Mouse (Mus musculus) C2C12 (cell line): ENCODE measurements at regions not wholly inside any gene's neighbourhood (a gene's known extent, or its start where the extent isn't known, plus 50 kb on each side); places are given as distances from the start of the nearest gene placed in this dataset.

ENCODE experiments used
- H3K27me3 ChIP-seq: one replicate; pipeline ENCODE4 v1.6.1; 2011; ENCODE audit not compliant: control insufficient read depth, insufficient read depth, insufficient read length
- H3K36me3 ChIP-seq: one replicate; pipeline ENCODE4 v1.6.1; 2011; ENCODE audit not compliant: control insufficient read depth, insufficient read depth
- H3K4me3 ChIP-seq: one replicate; pipeline ENCODE4 v1.5.1; 2011; ENCODE audit warnings: mild to moderate bottlenecking, control low read depth; ENCODE audit not compliant: poor library complexity, insufficient read depth, severe bottlenecking
- H3K79me2 ChIP-seq: one replicate; pipeline ENCODE4 v1.6.1; 2011; ENCODE audit not compliant: control insufficient read depth, insufficient read depth
- H3K79me3 ChIP-seq: one replicate; pipeline ENCODE4 v1.6.1; 2011; ENCODE audit warnings: low read depth, control low read depth
- H3ac ChIP-seq: one replicate; pipeline ENCODE3; 2011; ENCODE audit warnings: low read depth; ENCODE audit not compliant: control insufficient read depth, insufficient read length
- CEBPB ChIP-seq: IDR thresholded peaks from one replicate; pipeline ENCODE4 v1.6.1; 2011; ENCODE audit warnings: low read depth, mild to moderate bottlenecking, control low read depth, moderate library complexity
- CTCF ChIP-seq: IDR thresholded peaks from one replicate; pipeline ENCODE4 v1.5.1; 2011; ENCODE audit not compliant: control insufficient read depth, insufficient read depth, insufficient read length
- FOSL1 ChIP-seq: IDR thresholded peaks from one replicate; pipeline ENCODE4 v1.8.0; 2011; ENCODE audit warnings: mild to moderate bottlenecking, low read length; ENCODE audit not compliant: poor library complexity, insufficient read depth, severe bottlenecking
- MAX ChIP-seq: IDR thresholded peaks from one replicate; pipeline ENCODE4 v1.6.1; 2011; ENCODE audit warnings: mild to moderate bottlenecking, control low read depth
- MYOD1 ChIP-seq: IDR thresholded peaks from one replicate; pipeline ENCODE4 v1.6.1; 2011; ENCODE audit warnings: low read depth; ENCODE audit not compliant: control insufficient read depth, insufficient read length
- MYOG ChIP-seq: IDR thresholded peaks from one replicate; pipeline ENCODE4 v1.6.1; 2011; ENCODE audit not compliant: control insufficient read depth, insufficient read length; ENCODE audit errors: extremely low read depth
- USF1 ChIP-seq: IDR thresholded peaks from one replicate; pipeline ENCODE4 v1.6.1; 2011; ENCODE audit warnings: low read depth, mild to moderate bottlenecking, control low read depth, moderate library complexity

- Histone ChIP-seq H3K36me3 (no peaks in the 10 kb centered on the region), H3ac (no peak overlapping the region), H3K27me3 (no peaks in the 10 kb centered on the region)
These were observed 227.5 kb upstream of the Fn1 start for GRCm38 (mm10) chr1:71880480-71880879.

GRCm38 (mm10) chr1:71876712-71877401, 223.9 kb upstream of the Fn1 start:
- no peak for TF ChIP-seq USF1
- TF ChIP-seq FOSL1, result no peak
- no peak for TF ChIP-seq MAX
- TF ChIP-seq MYOG, result no peak
- TF ChIP-seq MYOD1, result no peak
- TF ChIP-seq CTCF, result no peak
- no peak for TF ChIP-seq CEBPB
- Histone ChIP-seq H3K27me3 (no peaks in the 10 kb centered on the region), H3K4me3 (no peak overlapping the region), H3K79me3 (no peaks in the 10 kb centered on the region), H3K36me3 (no peaks in the 10 kb centered on the region), H3K79me2 (no peaks in the 10 kb centered on the region), H3ac (no peak overlapping the region)

More at GRCm38 (mm10) chr1:71880480-71880879, 227.5 kb upstream of the Fn1 start:
- Histone ChIP-seq H3K4me3 (no peak overlapping the region), H3K79me3 (no peaks in the 10 kb centered on the region), H3K79me2 (no peaks in the 10 kb centered on the region)
- TF ChIP-seq MYOG (no peak), CTCF (no peak), USF1 (no peak), MYOD1 (no peak), CEBPB (no peak), FOSL1 (peak; percentile 57)

- TF ChIP-seq CTCF (no peak), MYOD1 (no peak), MYOG (no peak), FOSL1 (no peak), CEBPB (no peak), USF1 (no peak), MAX (no peak)
- no peaks in the 10 kb centered on the region for H3K79me2 ChIP-seq
- H3ac ChIP-seq, result no peak overlapping the region
- no peaks in the 10 kb centered on the region for H3K79me3 ChIP-seq
- H3K4me3 ChIP-seq, result no peak overlapping the region
- H3K36me3 ChIP-seq, result no peaks in the 10 kb centered on the region
- H3K27me3 ChIP-seq, result no peaks in the 10 kb centered on the region
These were observed 221.0 kb upstream of the Fn1 start for GRCm38 (mm10) chr1:71874037-71874436.

GRCm38 (mm10) chr1:71865670-71866069, 212.7 kb upstream of the Fn1 start:
- H3K4me3 ChIP-seq, result no peak overlapping the region
- no peak for TF ChIP-seq MAX
- TF ChIP-seq CEBPB, result no peak
- TF ChIP-seq USF1, result no peak
- no peak for TF ChIP-seq MYOD1
- TF ChIP-seq MYOG, result no peak
- no peak for TF ChIP-seq CTCF
- TF ChIP-seq FOSL1, result no peak
- no peaks in the 10 kb centered on the region for H3K36me3 ChIP-seq
- H3ac ChIP-seq, result no peak overlapping the region
- H3K27me3 ChIP-seq, result no peaks in the 10 kb centered on the region
- no peaks in the 10 kb centered on the region for H3K79me2 ChIP-seq
- H3K79me3 ChIP-seq, result no peaks in the 10 kb centered on the region

GRCm38 (mm10) chr1:71864749-71865148, 211.7 kb upstream of the Fn1 start:
- TF ChIP-seq MYOD1 (no peak), CTCF (no peak), USF1 (no peak), MYOG (no peak), FOSL1 (no peak), CEBPB (no peak), MAX (no peak)
- no peaks in the 10 kb centered on the region for H3K36me3 ChIP-seq

DNA sequence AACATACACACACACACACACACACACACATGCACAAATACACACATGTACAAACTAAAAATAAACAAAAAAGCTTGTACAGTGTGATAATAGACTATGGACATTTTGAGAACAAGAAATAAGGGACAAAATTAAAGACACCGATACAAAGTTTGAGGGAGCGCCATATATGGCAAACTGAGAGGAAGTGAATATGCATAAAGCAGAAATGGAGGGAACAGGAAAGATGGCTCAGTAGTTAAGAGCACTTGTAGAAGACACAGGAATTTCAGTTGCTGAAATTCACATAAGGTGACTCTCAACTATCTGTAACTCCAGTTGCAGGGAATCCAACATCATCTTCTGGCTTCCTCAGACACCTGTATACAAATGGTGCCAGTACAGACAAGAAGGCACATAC, 200.2 kb upstream of the Fn1 start:
- Histone ChIP-seq H3K79me3 (no peaks in the 10 kb centered on the region), H3K4me3 (no peak overlapping the region), H3K27me3 (no peaks in the 10 kb centered on the region), H3K36me3 (no peaks in the 10 kb centered on the region), H3K79me2 (no peaks in the 10 kb centered on the region), H3ac (no peak overlapping the region)
- no peak for TF ChIP-seq CEBPB
- no peak for TF ChIP-seq MYOD1
- no peak for TF ChIP-seq FOSL1
- no peak for TF ChIP-seq USF1
- TF ChIP-seq MYOG, result no peak

More at GRCm38 (mm10) chr1:71864749-71865148, 211.7 kb upstream of the Fn1 start:
- H3ac ChIP-seq, result no peak overlapping the region
- H3K79me2 ChIP-seq, result no peaks in the 10 kb centered on the region
- H3K4me3 ChIP-seq, result no peak overlapping the region
- H3K27me3 ChIP-seq, result no peaks in the 10 kb centered on the region
- H3K79me3 ChIP-seq, result no peaks in the 10 kb centered on the region

- Histone ChIP-seq H3ac (no peak overlapping the region), H3K27me3 (no peaks in the 10 kb centered on the region), H3K79me2 (no peaks in the 10 kb centered on the region), H3K4me3 (no peak overlapping the region), H3K79me3 (no peaks in the 10 kb centered on the region), H3K36me3 (no peaks in the 10 kb centered on the region)
- TF ChIP-seq CEBPB (no peak), MYOD1 (peak; percentile 91)
These were observed 198.3 kb upstream of the Fn1 start for GRCm38 (mm10) chr1:71851268-71851667.
